Mouse (Mus musculus): ENCODE measurements around the gene Itga1.

- TF ChIP-seq CTCF (IDR thresholded peaks at IDR 0.05) (no peak), EP300 (IDR thresholded peaks at IDR 0.05) (no peak)
These were observed 66.4 kb downstream of the Itga1 start for GRCm38 (mm10) chr13:115035387-115035786.
